Mouse (Mus musculus) liver, embryonic 11.5 days (tissue): ENCODE results near the gene Actl9. TPM values are rescaled to one million over a fixed set of nuclear protein-coding genes. Genes with fewer than 3 reads are reported as not detected.

Source experiments
- ATAC-seq: fragments of 200-750 bp; cut with Nextera tagmentation; replicated peaks from 2 replicates; pipeline ENCODE4 v1.8.0; 2017; ENCODE audit warnings: moderate number of reproducible peaks, mild to moderate bottlenecking, moderate TSS enrichment, moderate library complexity; ENCODE audit not compliant: low FRiP score
- DNase-seq: peaks from one replicate; pipeline ENCODE4 v3.0.0-alpha.2; 2017; ENCODE audit warnings: low spot score
- H3K27ac ChIP-seq: fragments of 300-500 bp; sonication (generic); 2 replicates; pipeline ENCODE4 v1.5.1; 2014; ENCODE audit warnings: mild to moderate bottlenecking, low read depth, low read length, control low read depth
- H3K27me3 ChIP-seq: fragments of 300-500 bp; sonication (generic); replicated peaks from 2 replicates; pipeline ENCODE4 v1.6.1; 2014; ENCODE audit warnings: low read length, mixed read lengths; ENCODE audit not compliant: control insufficient read depth, insufficient read depth
- H3K36me3 ChIP-seq: fragments of 300-500 bp; sonication (generic); 2 replicates; pipeline ENCODE4 v1.6.1; 2014; ENCODE audit warnings: mild to moderate bottlenecking, low read length, moderate library complexity, mixed read lengths; ENCODE audit not compliant: control insufficient read depth, insufficient read depth
- H3K4me1 ChIP-seq: fragments of 300-500 bp; sonication (generic); replicated peaks from 2 replicates; pipeline ENCODE4 v1.6.1; 2014; ENCODE audit warnings: low read length, mixed read lengths; ENCODE audit not compliant: control insufficient read depth, insufficient read depth
- H3K4me2 ChIP-seq: fragments of 300-500 bp; sonication (generic); 2 replicates; pipeline ENCODE4 v1.6.1; 2014; ENCODE audit warnings: mild to moderate bottlenecking, control low read depth, moderate library complexity
- H3K4me3 ChIP-seq: fragments of 300-500 bp; sonication (generic); 2 replicates; pipeline ENCODE4 v1.5.1; 2014; ENCODE audit warnings: low read depth, low read length, control low read depth
- H3K9ac ChIP-seq: fragments of 300-500 bp; sonication (generic); 2 replicates; pipeline ENCODE4 v1.6.1; 2014; ENCODE audit warnings: low read depth, low read length, control low read depth
- H3K9me3 ChIP-seq: fragments of 300-500 bp; sonication (generic); 2 replicates; pipeline ENCODE4 v1.6.1; 2016; ENCODE audit warnings: low read length, inconsistent platforms, mixed read lengths; ENCODE audit not compliant: control insufficient read depth
- WGBS: fragments of 180-500 bp; shearing (Covaris S2); extraction: QIAGEN DNeasy Blood & Tissue Kit; methylation state at CpG from one replicate; pipeline ENCODE4 v1.1.7; 2014; 5-methylcytosine and 5-hydroxymethylcytosine counted together
- polyA plus RNA-seq: library from polyadenylated mRNA; unstranded; fragments of >200 nt; fragmentation: Nextera tagmentation; extraction: Ambion mirVana; gene quantifications from 2 replicates; pipeline ENCODE4 v1.2.1, GENCODE M21; 2014

Gene Actl9
- not detected in 2 replicates for polyA plus RNA-seq

- peak within 1 kb of the TSS; percentile 31 for H3K4me2 ChIP-seq
- 0 out of 2 replicates have a peak, but pooled peaks cover 3% of the 10 kb centered on the region for H3K27me3 ChIP-seq
- 44% methylated on average over 3 of the region's 3 CpGs for WGBS
- DNase-seq (no peak), ATAC-seq (peak; percentile 80)
- H3K9ac ChIP-seq = no peak within 1 kb of the TSS
- peaks cover 4% of the 10 kb centered on the region; the same call in 1 of the 2 replicates for H3K4me1 ChIP-seq
- H3K4me3 ChIP-seq = no peak within 1 kb of the TSS
- no peaks in the 10 kb centered on the region for H3K36me3 ChIP-seq
- H3K27ac ChIP-seq = no peak within 1 kb of the TSS; the same call in 1 of the 2 replicates
- H3K9me3 ChIP-seq = no peaks in the 10 kb centered on the region
These were observed at the start of gene Actl9 for GRCm38 (mm10) chr17:33432019-33432946. Actl9 (plus strand) TSS chr17:33432896.

GRCm38 (mm10) chr17:33385705-33386104 lies 47.0 kb upstream of the Actl9 start:
- H3K9me3 ChIP-seq = no peaks in the 10 kb centered on the region
- no peak overlapping the region for H3K27ac ChIP-seq
- H3K4me1 ChIP-seq = no peaks in the 10 kb centered on the region
- H3K27me3 ChIP-seq = no peaks in the 10 kb centered on the region
- H3K9ac ChIP-seq = no peak overlapping the region
- H3K4me2 ChIP-seq = no peak overlapping the region
- no peak for ATAC-seq
- DNase-seq = no peak
- peaks cover 28% of the 10 kb centered on the region for H3K36me3 ChIP-seq
- H3K4me3 ChIP-seq = no peak overlapping the region

- ATAC-seq = no peak
- H3K27me3 ChIP-seq = no peaks in the 10 kb centered on the region
- WGBS = 93% methylated on average over 5 of the region's 5 CpGs
These were observed 40.4 kb upstream of the Actl9 start for GRCm38 (mm10) chr17:33392271-33392670.

GRCm38 (mm10) chr17:33394182-33395034 lies 38.3 kb upstream of the Actl9 start, which contains the start of gene Zfp101:
Zfp101 (minus strand) TSS chr17:33394641.
- Histone ChIP-seq H3K4me2 (peak within 1 kb of the TSS; percentile 83), H3K27me3 (no peaks in the 10 kb centered on the region), H3K27ac (peak within 1 kb of the TSS; percentile 70; the same call in 1 of the 2 replicates), H3K9me3 (no peaks in the 10 kb centered on the region), H3K9ac (peak within 1 kb of the TSS; percentile 88), H3K4me1 (peaks cover 10% of the 10 kb centered on the region), H3K4me3 (peak within 1 kb of the TSS; percentile 83), H3K36me3 (no peaks in the 10 kb centered on the region; the same call in 1 of the 2 replicates)
- ATAC-seq = peak; percentile 97
- DNase-seq = peak; percentile 85
- WGBS = under 1% methylated on average over 44 of the region's 44 CpGs

More at GRCm38 (mm10) chr17:33392271-33392670, 40.4 kb upstream of the Actl9 start:
- H3K4me1 ChIP-seq = peaks cover 10% of the 10 kb centered on the region
- H3K9ac ChIP-seq = no peak overlapping the region
- H3K36me3 ChIP-seq = no peaks in the 10 kb centered on the region; the same call in 1 of the 2 replicates
- DNase-seq = no peak
- no peak overlapping the region for H3K4me3 ChIP-seq
- no peak overlapping the region for H3K4me2 ChIP-seq
- H3K9me3 ChIP-seq = no peaks in the 10 kb centered on the region
- no peak overlapping the region for H3K27ac ChIP-seq

GRCm38 (mm10) chr17:33439148-33439547 lies 6.5 kb downstream of the Actl9 start:
- no peak for ATAC-seq
- no peak overlapping the region for H3K4me3 ChIP-seq
- peak; percentile 54 for DNase-seq
- H3K4me1 ChIP-seq = 0 out of 2 replicates have a peak, but pooled peaks cover 3% of the 10 kb centered on the region
- no peak overlapping the region for H3K9ac ChIP-seq
- H3K9me3 ChIP-seq = no peaks in the 10 kb centered on the region
- no peak overlapping the region for H3K4me2 ChIP-seq
- WGBS = 74% methylated on average over 1 of the region's 1 CpGs
- H3K27me3 ChIP-seq = 0 out of 2 replicates have a peak, but pooled peaks cover 3% of the 10 kb centered on the region
- no peaks in the 10 kb centered on the region for H3K36me3 ChIP-seq
- H3K27ac ChIP-seq = no peak overlapping the region

GRCm38 (mm10) chr17:33439922-33440321 lies 7.2 kb downstream of the Actl9 start:
- H3K4me3 ChIP-seq = no peak overlapping the region
- H3K27me3 ChIP-seq = 0 out of 2 replicates have a peak, but pooled peaks cover 3% of the 10 kb centered on the region
- DNase-seq (no peak), ATAC-seq (no peak)
- H3K36me3 ChIP-seq = no peaks in the 10 kb centered on the region
- 54% methylated on average over 5 of the region's 5 CpGs for WGBS
- no peaks in the 10 kb centered on the region for H3K9me3 ChIP-seq
- no peak overlapping the region for H3K4me2 ChIP-seq
- no peak overlapping the region for H3K9ac ChIP-seq
- no peak overlapping the region for H3K27ac ChIP-seq
- 0 out of 2 replicates have a peak, but pooled peaks cover 3% of the 10 kb centered on the region for H3K4me1 ChIP-seq

GRCm38 (mm10) chr17:33441159-33441558 lies 8.5 kb downstream of the Actl9 start:
- ATAC-seq (no peak), DNase-seq (no peak)
- no peak overlapping the region for H3K27ac ChIP-seq
- H3K27me3 ChIP-seq = no peaks in the 10 kb centered on the region
- 0 out of 2 replicates have a peak, but pooled peaks cover 3% of the 10 kb centered on the region for H3K4me1 ChIP-seq
- H3K4me2 ChIP-seq = no peak overlapping the region
- H3K9me3 ChIP-seq = no peaks in the 10 kb centered on the region
- no peak overlapping the region for H3K9ac ChIP-seq
- no peak overlapping the region for H3K4me3 ChIP-seq
- no peaks in the 10 kb centered on the region for H3K36me3 ChIP-seq

GRCm38 (mm10) chr17:33456631-33457030 lies 23.9 kb downstream of the Actl9 start:
- H3K27me3 ChIP-seq = no peaks in the 10 kb centered on the region
- no peak for ATAC-seq
- no peak overlapping the region for H3K9ac ChIP-seq
- H3K4me3 ChIP-seq = no peak overlapping the region
- 76% methylated on average over 2 of the region's 2 CpGs for WGBS
- DNase-seq = no peak
- H3K36me3 ChIP-seq = no peaks in the 10 kb centered on the region
- H3K4me2 ChIP-seq = no peak overlapping the region
- H3K27ac ChIP-seq = no peak overlapping the region
- H3K9me3 ChIP-seq = no peaks in the 10 kb centered on the region
- no peaks in the 10 kb centered on the region for H3K4me1 ChIP-seq
